Mouse (Mus musculus): ENCODE measurements around the gene Gm45062. TPM values are rescaled to one million over a fixed set of nuclear protein-coding genes. Genes with fewer than 3 reads are reported as not detected.

Gene Gm45062
- total RNA-seq (2021): 1 to 10 TPM in 1 of 2 experiments, under 1 TPM in 1; 0.79 to 2.5 TPM
- long read RNA-seq, experiment 1: 0 reads
- long read RNA-seq, experiment 2: 0 reads

DNA sequence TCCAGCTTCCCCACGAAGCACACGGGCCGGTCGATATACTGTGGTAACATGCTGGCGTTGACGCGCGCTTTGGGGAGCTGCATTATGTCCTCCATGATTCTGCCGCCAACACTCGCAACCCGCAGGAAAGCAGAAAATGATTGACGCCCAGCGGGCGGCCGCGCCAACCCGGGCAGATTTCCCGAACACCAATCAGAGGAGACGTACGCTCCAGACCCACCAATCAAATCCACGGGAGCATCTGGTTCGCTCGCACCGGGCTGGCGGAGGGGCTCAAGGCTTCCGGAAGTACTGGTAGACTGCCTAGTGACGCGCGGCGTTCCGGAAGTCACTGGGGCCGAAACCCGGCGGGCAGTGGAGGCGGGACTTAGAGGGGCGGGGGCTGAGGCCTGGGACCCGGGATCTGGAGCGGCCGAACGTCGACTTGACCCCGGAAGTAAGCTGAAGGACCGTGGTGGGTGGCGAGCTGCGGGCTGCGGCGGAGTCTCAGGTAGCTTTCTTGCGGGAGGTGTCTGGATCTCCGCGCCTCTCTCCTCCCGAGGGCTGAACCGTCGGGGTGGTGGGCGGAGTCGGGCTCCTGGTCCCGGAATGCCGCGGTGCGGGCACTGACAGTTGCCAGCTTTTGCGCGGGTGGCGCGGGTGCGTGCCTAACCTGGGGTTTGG lies at the start of gene Gm45062, which contains the start of the genes Rpa3 and Umad1:
Gene Gm45062 (plus strand): TSS at position 447 of the 663 bp plus-strand sequence.
Gene Rpa3 (minus strand): TSS at position 170 of the 663 bp plus-strand sequence.
Gene Umad1 (plus strand): TSS at position 285 of the 663 bp plus-strand sequence.
- DNase-seq: peak; percentile 98

DNA sequence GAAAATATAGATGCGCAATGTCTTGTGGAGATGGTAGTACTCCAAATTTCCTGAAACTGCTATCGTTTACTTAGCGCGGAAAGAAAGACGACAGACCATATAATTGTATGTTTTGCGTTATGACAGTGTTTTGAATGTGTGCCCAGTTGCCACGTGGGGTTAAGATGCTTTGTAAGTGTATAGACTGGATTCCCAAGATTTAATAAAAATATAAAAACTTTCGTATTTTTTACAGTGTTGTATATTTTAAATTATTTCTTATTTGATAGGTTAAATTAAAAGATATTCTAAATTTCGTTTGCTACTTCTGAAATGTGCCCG lies 49.4 kb upstream of the Gm45062 start:
- DNase-seq: peak; percentile 6 to 12

DNA sequence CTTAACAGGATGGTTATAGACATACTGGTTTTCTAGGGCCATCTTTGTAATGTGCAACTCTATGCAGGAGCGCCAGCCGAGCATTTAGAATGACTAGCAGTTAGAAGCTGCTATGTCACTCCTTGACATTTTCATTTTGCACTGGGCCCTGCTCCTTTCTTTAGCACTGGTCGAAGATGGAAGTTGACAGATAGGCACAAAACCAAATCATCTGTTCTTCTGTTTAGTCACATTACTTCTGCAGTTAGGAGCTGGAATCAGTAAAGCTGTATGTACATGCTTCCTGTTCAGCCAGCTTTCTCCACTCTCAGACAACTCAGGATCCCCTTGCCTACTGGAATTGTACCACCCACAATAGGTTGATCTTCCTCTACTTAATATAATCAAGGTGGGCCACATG lies 48.6 kb upstream of the Gm45062 start:
- no peak for DNase-seq

DNA sequence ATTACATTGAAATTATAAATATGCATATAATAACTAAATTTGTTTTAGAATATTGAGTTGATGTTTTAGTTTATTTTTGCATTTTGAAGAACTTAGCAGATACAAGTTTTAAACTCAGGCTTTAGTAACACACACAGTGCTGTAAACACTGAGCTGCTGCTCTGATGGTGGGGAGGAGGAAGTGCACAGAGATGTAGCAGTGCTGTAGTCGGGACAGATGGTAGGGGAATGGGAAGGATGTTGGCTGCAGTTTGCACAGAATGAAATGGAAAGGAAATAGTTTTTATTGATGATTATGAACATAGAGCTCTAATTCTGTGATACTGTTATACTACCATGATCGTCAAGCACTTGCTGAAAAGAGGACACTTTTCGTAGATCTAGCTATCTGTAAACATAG lies 32.2 kb upstream of the Gm45062 start:
- DNase-seq: no peak

DNA sequence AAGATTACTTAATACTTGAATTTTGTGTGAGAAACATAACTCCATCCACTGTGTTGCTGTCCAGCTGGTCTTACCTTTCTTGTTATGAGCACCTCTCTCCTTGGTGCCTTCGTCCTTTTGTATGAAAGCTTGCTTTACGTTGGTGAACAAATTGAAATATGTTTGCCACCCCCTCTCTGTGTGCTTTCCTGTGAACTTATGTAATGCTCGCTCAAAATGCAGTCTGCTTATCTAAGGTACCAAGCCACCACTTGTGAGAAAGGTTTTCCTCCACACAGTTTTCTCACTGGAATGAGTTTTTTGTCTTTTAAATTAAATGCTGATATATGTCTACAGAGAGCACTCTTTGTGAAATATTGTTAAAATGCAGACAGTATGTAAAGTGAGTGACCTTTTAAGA lies 30.7 kb upstream of the Gm45062 start:
- DNase-seq: no peak

DNA sequence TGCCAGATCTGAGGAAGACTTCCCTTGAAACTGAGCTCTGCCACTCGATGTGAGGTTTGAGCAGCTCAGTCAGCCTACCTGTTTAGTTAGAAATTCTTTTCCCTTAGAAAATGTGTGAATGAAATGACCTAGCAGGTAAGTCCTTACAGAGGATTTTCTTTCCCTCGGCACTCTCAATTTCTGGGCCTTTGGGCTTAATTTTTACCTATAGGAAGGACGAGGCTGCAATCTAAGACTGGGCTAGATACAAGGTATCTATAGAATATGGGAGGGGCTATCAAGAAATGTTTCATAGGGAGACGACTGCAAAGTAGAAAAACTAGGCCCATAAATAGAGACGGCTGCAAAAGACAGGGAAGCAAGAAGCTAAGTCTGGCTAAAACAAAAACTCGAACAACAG lies 934 bp upstream of the Gm45062 start:
- no peak for DNase-seq

DNA sequence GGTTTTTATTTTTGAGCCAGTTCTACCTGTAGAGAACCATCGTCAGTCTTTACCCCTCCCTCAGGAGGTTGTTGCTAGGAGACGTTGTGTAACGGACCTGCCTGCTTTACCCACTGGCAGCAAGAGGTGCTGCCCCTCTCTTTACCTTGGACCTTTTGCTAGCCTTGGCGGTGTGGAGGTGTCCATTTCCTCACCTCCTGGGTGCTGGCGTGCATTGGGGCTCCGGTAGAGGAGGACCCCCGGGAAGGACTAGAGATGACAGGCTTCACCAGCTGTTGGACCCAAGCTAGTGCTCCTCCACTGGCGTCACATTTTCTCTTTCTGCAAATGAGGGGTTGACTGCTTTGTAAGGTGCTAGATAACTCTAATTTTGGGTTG lies 406 bp downstream of the Gm45062 start:
- no peak for DNase-seq

DNA sequence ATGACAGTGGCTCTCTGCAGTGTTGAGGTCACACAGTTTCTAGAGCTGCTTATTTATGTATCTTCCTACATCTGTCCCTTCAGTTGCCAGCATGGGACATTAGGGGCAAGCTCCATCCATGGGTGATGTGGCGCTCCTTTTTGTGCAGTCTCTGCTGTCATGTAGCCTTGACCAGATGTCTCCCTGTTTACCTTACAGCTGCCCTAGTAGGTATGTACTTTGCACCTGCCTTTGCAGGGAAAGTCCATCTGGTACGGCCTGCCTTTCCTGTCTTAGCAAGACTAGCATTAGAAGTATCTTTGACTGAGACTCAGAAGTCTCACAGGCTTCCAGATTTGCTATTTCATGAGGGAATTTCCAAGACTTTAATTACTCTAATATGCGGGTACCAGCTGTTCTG lies 11.8 kb downstream of the Gm45062 start:
- no peak for DNase-seq

DNA sequence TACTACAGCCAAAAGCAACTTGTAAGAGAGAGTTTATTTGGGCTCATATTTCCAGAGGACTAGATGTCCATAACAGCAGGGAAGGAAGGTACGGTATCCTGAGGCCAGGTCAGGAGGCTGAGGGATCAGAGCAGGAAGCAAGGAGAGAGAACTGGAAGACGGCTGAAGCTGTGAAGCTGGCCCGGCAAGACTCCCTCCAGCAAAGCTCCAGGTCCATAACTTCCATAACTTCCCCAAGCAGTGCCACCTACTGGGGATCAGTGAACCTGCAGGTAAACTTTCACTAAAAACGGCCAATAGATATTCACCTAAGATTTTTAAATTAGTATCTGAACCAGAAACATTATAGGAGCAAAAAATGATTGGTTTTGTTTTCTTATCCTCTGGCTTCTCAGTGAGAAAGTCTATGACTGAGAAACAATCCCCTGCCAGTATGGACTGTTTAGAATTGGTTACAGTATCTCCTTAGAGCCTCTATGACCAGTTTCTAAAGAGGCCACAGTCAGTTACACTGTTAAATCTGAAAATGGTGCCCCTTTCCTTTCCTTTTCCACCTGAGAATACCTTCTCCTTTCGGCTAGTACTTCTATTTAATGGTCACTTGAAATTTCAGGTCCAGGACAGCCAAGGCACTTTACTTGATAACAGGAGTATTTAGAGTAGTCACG lies 15.3 kb downstream of the Gm45062 start:
- DNase-seq: peak; percentile 55 to 61

DNA sequence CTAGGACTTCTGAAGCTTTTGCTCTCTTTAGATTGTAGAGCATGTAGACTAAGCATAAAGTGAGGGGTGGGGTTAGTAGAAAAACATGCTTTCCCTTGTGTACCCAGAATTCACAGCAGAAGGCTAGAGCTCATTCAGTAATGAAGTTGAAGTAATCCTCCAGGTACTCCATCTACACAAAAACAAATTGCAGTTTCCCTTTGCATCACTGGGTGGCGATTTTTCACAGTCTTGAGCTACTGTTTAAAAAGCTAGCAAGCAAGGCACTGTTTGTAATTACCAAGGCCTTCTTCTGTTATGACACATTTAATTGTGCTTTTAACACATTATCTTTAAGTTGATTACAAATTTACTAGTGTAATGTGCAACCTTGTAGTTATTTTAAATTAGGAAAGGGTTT lies 15.8 kb downstream of the Gm45062 start:
- peak; percentile 34 to 67 for DNase-seq

DNA sequence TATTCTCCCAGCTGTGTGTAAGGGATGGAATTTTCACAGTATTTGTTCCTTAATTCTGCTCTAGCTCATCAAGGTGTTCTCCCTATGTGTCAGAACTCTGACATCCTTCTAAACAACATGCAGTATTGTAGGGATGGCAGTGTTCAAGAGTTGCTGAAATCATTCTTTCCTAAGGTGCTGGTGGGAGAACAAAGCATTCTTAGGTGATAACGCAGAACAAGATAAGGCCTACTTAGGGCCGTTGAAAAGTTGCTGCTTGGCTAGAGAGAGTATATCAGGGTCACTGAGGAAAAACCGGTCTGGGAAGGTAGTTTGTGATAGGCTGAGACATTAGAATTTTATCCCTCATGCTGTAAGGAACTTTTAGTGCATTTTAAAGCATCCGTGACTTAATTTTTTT lies 17.2 kb downstream of the Gm45062 start:
- no peak for DNase-seq

DNA sequence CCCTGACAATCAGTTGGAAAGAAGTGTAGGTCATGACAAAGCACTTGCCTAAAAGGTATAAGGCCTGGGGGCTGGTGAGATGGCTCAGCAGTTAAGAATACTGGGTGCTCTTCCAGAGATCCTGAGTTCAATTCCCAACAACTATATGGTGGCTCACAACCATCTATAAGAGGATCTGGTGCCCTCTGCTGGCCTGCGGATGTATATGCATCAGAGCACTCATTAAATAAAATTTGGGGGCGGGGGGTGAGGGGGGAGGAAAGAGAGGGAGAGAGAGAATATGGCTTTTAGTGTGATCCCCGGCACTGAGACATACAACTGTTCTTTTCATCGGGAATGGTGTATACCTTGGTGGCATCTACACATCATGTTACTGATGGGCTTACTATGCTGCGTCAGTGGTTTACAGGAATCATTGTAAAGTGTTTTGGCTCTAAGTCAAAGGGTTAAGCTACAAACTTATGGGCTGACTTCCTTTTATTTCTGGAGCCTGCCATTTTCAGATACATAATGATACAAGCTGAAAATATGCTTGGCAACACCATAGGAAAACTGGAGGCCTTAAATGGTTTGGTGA lies 19.3 kb downstream of the Gm45062 start:
- no peak for DNase-seq

DNA sequence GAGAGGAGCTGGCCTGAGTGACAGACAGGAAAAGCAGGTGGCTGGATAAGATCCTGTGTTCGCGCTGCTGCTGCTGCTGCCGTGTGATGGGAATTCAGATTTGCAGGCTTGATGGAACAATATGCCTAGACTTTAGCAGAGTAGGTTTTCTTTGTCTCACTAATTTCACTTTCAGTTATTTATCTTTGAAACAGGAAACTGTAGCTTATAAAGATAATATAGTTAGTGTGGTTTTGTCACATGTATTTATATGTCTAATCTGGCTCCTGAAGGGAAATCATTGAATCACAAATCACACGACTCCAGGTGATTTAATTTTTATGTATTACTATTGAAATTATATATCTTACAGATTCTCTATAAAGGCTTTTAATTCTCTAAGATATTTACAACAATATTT lies 24.0 kb downstream of the Gm45062 start:
- no peak for DNase-seq

DNA sequence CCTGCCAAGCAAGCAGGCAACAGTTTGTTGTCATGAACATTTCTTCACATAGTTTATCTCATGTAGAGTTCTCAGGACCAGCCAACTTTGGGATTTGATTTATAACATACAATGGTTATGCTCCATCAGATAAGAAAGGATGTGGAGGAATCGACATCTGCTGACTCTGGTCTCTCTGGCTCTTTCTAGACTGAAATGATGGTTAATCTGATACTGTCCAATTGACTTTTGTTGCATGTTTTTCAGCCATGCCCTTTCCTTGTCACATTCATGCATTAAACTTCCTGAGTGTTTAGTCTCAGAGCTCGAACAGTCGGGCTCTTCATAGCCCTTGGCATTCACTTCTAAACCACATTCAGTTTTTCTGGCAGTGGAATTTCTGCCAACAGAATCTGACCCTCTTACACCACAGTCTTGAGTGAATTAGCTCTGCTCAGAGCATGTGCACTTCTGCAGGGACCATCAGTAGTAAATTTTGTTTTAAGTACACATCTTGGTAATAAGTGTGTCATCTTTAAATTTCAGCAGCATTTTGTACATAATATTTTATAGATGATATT lies 26.2 kb downstream of the Gm45062 start:
- no peak for DNase-seq

DNA sequence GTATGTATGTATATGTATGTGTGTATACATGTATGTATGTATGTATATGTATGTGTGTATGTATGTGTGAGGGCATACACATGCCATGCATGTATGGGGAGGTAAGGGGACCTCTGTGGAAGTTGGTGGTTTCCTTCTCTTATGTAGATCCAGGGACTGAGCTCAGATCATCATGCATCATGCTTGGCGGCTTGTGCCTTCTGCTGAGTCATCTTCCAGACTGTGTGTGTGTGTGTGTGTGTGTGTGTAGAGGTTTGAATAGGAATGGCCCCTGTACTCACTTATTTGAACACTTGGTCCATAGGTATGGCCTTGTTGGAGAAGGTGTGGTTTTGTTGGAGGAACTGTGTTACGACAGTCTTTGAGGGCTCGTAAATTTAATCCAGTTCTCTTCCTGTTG lies 26.9 kb downstream of the Gm45062 start:
- no peak for DNase-seq

DNA sequence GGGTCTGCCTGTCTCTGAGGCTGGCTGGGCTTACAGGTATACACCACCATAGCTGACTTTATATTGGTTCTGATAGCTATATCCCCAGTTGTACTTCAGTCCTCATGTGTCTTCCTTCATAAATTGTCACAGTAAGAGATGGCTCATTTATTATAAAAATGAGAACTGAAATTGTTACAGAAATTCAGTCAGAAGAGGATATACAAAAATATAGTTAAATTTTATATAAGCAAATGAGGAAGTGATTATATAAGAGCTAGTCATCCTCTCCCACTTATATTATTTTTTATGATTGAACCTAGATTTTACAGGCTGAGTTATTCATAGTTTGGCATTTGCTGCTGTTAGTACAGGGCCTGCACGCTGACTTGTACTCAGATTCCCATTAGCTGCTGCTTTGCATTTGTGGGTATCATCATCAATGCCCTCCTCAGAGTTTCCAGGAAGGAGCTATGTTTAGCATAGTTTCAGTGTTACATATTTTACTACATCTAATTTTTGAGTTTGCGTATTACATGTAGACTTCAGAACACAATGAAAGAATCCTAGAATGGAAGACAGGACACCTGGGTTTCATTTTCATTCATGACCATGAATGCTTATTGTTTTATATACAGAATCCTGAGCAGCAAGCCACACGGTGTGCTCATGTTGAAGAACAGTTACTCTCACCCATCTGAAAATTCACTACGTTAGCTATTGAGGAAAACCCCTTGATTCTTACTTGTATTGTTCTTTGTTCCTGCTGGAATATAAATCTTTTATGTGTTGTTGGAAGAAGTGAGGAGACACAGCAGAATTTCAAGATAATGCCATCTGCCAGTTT lies 29.7 kb downstream of the Gm45062 start:
- no peak for DNase-seq

DNA sequence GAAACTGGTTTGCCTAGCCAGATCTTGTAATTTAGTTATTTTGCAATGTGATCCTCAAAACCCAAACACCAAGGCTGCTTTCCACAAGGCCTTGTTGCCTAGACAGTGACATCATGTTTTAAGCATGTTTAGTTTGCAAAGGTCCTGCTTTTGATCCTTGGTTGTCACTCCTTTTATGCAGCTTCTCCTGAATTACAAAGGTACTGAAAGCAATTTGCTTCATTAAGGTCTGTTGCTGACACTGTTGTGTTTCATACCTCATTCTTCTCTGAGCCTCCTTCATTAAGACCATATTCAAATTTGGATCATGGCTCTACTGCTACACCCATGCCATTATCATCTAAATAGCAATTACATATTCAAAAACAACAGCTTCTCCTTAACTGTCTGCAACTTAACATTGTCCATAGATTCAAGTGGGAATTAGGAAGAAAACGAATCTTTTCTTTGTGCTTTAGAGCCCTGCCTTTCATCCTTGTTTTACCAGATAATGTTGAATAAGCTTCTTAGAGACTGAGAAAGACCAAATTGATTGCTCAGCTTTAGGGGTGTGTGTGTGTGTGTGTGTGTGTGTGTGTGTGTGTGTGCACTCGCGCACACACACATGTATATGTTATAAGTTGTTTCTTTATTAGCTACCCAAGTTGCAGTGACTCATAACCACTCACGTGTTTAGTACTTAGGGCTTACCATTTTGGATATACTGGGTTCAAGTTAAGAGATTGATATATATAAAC lies 35.0 kb downstream of the Gm45062 start:
- DNase-seq: no peak

DNA sequence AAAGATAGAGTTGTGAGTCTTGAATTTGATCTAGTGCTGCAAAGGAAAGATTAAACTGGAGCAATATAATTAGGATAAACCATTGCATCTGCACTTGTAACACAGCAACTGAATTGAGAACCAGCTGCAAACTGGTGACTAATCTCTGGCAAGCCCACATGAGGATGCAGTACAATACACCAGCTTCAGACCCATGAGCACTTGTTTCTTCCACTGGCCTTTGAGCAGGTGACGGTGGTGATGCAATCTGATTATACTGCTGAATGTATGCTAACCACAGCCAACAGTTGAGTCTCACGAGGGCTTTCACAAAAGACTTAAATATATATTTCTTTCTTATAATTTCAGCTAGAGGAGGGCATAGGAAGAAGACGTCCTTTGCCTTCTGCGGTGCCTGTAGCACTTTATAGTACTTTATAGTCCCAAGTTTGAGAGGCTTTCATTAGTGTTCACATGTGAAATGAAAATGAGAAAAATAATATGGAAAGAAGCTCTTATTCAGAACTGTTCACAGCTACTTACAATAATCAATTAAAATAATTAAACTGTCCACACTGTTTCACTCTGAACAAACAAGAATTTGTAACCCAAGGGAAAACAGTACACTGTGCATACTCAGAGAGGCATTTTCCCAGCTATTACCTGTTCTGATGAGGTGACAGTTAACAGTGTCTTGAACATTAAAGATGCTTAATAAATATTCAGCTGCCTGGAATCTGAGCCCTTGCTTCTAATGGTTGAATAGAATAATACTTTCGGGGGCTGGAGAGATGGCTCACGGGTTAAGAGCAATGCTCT lies 40.0 kb downstream of the Gm45062 start:
- no peak for DNase-seq

DNA sequence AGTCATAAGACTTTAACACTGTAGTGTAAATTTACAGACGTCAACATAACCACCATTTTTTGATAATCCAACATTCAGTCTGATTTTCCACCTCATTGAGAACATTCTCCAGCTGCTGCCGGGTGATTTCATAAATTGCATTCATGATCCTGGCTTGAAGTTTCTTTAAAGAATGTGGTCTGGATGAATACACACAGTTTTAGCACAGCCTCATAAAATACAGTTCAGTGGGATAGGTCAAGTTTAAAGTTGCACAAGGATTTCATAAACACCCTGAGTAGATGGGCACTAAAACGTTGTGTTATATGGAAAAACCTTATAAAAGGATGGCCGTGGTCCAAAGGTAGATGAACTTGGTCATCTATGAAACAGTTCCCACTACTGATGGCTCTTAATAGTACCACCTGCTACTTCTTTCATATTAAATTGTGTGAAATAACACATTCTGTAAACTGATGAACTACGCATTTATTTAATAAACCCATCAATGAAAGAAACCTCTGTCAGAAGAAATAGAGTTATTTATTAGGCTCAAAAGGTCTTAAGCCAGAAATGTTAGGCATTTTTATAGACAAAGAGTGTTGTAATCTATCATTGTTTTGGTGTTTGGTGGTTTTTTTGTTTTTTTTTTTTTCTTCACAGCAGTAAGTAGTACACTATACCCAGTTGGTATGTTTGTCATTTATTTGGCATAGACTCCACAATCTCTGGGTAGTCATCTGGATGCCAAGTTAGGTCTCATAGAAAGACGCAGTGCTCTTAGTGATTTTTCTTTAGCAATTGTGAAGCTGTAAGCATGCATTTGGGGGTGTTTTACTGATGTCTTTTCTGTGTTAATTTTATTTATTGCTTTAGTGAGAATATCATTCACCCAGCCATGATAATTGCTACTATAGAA lies 48.9 kb downstream of the Gm45062 start:
- no peak for DNase-seq

DNA sequence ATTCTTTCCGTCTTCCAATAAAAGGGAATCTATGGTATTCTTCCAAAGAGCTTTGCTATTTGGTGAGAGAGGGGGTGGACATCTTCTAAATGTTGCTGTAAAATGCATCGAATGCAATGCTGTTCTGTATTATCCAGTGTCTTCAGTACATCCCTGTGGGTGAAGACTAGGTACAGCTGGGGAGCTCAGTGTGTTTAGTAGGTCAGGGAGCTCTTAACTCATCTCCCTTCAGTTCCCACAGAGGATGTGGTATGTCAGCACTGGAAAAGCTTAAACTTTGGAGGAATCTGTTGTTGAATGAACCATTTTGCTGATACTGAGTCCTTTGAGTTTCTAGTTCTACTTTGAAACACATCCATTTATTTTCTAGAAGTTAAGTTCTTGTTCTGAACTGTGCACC lies 53.3 kb downstream of the Gm45062 start:
- no peak for DNase-seq
